Mouse (Mus musculus) right cerebral cortex, postnatal 36 days (tissue): ENCODE measurements around the gene Mfap2.

Source experiments
- DNase-seq, 2 experiments: peaks; one replicate each; pipeline ENCODE4 v3.0.0; 2022; ENCODE audit warnings: low spot score in 2 of 2, mixed read lengths in 1 of 2

Gene Mfap2

DNA sequence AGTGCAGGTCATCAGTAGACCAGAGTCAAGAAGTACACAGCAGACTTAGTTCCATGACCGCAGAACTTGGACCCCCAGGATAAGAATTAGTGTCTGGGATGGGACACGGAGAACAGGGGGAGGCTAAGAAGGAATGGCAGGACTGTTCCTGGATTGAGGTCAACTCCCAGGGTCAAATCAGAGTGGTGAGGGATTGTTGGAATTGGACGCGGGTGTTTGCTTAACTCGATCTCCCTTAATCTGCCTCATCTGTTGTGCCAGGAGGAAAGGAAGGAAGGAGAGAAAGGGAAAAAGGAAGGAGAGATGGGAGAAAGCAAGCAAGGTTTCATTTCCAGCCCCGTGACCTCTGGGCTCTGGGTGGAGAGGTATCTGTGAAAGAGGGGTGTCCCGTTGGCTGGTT, at the start of gene Mfap2:
Gene Mfap2, plus strand, starts transcription at position 301 of the 400 bp plus-strand sequence.
- no peak for DNase-seq

DNA sequence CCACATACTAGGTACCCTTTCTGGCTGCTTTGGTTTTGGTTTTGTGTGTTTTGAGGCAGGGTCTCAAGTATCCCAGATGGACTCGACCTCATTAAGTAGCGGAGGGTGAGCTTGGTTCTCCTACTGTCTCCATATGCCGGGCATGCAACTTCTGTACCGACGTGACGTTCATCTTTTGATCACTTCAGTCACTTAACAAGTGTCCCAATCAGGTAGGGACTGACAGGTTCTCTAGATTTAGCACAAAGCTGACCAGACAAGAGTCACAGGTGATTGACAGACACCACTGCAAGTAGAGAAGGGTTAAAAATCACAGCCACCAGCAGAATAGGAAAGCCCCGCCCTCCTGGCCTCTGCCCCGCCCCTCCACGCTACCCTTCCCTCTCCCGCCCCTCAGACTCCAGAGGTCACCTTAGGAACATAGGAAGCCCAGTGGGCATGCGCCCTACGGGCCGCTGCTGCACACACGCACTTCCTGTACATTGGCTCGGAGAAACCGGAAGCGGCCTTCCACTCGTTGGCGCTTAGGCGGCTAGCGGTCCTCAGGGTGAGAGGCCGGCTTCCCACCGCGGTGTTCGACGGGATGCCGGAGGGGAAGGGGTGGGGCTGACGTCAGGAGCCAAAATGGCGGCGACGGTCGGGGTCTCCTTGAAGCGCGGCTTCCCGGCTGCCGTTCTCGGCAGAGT, 49.3 kb upstream of the Mfap2 start, which contains the start of gene Sdhb:
Gene Sdhb, plus strand, starts transcription at position 423 of the 686 bp plus-strand sequence.
- peak; percentile 96 to 98 for DNase-seq

DNA sequence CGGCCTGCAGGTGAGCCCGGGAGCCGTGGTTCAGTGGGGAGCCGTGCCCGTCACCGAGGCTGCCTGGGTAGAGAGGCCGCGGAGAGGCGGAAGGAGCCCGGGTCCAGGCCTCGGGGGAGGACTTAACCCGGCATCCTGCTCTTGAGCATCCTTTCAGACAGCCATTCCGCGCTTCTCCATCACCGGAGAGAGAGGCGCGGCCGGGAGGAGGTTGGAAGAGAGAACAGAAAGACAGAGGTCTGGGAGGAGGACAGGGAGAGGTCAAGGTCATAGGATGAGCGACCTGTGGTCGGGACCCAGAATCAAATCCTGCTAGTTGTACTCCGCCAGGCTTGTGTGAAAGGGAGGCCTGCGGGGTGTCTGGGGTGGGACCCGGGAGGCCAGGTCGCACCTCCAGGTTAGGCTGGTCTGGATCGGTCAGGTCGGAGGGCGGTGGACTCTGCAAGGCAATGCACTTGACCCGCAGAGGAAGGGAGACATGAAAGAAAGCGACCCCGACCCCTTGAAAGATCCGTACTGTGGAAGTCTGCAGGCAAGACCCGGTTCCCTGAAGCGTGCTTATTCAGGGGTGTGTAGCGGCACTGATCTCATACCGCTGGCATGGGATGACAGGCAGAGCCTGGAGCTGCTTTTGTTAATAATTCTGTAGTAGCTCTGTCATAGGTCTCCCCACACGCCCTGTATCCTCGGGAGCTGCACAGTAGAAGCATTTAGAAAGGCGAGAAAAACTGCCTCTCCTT, 48.6 kb upstream of the Mfap2 start:
- no peak for DNase-seq

DNA sequence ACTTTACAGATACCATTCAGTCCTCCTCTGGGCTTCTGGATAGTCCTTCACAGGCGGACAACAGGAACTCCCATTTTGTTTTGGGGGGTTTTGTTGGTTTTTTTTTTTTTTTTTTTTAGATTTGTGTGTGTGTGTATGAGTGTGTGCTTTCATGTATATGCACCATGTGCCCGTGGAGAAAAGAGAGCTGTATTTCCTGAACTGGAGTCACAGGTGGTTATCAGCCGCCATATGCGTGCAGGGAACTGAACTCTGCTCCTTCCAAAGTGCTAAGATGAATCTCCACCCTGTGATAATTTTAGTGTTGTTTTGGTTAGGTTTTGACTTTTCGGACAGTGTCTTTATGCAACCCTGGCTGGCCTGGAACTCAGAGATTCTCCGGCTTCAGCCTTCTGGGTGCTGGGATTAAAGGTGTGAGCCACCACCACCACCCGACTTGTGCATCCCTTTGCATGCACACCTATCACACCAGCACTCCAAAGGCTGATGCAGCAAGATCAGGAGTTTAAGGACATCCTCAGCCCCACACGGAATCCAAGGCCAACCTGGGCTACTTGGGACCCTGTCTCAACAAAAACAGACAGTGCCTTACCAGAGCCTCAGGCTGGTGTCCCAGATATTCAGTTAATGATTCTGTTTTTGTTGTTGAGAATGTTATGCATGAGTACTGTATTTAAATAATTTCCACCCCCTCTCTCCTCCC, 47.9 kb upstream of the Mfap2 start:
- DNase-seq, result no peak

DNA sequence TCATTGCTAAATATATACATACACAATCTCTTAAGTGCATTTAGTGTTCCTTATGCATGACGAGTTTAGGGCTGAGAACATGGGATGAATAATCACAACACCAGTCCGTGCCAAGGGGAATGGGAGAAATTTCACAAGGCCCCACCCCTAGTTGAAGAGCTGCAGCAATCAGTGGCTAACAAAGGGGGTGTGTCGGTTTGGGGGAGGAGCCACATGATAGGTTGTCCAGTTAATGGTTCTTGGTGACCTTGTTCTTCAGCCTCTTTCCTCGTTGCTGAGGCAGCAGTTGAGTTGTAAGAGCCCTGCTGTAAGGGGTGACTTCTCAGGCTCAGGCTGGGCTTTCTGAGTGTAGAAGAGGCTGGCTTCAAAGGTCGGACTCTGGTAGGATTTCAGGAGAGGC, 47.3 kb upstream of the Mfap2 start:
- no peak for DNase-seq

DNA sequence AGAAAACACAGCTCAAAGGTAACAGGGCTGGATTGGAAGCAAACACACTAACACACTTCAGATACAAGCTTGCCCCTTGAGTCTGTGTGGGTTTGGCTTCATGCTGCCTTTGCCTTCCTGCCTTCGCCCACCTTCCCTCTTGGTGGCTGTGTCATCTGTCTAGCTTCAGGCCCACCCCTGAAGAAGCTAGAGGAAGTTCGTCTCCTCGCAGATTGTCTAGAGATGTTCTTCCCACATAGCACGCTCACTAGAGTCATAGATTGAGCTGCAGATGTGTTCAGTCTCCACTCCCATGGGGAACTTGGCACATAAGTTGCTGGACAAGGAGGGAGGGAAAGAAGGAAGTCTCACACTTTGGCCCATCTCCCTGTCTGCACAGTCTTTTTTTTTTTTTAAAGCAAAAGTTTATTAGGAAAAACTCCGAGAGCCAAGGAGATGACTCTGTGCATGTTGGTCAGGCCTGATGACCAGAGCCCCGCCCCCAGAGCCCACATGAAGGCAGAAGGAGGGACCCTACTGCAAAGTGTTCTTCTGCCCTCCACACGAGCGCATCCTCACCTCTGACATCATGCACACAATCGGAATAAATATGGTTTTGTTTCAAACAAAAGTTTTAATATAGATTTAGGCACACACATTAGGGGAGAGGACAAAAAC, 46.1 kb upstream of the Mfap2 start:
- no peak for DNase-seq

DNA sequence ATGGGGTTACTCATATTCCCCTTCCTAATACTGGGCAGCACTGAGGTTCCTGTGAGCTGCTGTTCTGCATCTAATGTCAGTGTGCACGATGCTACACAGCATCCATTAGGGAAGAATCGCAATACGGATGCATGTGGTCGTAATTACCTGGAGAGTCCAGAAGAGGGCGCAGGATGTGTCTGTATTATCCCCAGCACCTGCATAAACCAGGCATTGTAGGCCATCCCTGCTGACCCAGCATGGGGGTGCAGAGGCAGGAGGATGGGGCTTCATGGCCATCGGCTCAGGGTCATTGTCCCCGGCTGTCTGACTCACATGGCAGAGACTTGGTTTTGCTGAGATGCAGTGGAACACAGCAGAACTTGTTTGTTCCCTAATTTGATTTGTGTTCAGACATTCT, 45.6 kb upstream of the Mfap2 start:
- DNase-seq, result peak; percentile 70 to 73

DNA sequence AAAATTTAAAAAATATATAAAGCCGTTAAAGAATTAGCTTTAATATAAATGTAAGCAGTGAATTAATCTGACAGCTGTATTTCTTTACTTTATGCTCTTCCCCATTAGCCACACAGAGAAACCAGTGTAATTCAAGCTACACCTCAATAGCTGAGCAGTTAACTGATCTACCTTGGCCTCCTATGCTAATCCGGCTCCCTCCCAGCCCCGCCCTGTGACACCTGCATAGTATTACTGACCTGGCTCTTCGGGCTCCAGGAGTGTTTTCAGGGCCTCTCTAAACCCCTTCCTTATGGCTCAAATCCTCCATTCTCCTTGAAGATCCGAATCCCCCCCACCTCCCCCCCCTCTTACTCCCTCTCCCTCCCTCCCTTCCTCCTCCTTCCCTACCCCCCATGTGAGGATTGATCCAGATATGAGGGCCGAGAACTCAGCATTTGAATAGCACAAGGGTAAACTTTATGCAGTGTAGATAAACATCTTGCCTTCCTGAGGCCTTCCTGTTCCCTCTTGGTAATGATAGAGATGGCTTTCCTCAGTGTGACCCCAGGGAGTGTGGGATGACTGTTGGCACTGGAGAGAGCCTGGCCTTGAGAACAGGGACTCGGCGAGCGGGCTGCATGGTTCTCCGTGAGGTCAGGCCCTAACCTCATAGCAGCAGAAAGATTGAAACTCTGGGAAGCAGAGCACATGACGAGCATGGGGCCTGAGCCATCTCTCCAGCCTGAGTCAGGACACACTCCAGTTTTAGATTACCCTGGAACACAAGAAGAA, 42.6 kb upstream of the Mfap2 start:
- DNase-seq, result no peak

DNA sequence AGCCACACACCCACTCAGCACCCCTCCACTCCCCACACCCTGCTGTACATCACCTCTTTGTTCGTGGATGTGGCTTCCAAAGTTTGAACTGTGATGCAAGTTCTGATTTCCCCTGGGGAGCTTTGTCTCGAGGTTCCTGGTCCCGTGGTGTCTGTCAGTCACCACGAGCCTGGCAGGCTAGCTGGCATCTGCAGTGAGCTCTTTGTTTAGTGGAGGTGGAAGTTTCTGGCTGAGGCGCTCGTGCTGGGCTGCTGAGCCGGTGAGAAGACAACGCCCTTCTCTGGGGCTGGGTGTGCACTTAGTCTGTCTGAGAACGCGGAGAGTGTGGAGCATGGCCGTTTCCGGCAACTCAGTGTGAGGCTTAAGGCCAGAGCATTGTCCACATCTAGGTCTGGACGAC, 38.5 kb upstream of the Mfap2 start:
- DNase-seq, result no peak

DNA sequence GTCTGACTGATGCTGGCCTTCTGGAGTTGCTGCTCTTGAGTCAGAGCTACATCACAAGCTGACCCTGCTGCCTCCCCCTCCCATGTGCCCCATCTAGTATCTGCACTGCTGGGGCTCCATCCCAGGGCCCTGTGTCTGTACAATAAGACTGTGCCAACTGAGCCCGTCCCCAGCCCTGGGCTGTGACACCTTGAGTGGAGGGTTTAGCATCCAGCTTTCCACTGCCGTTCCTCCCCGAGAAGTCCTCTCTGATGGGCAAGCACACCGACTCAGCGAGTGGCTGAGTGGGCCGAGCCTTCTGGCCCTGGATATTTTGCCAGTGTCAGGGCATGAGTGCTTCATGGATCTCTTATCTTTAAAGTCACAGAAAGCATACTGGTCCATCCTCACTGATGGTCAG, 35.8 kb upstream of the Mfap2 start:
- DNase-seq, result no peak

DNA sequence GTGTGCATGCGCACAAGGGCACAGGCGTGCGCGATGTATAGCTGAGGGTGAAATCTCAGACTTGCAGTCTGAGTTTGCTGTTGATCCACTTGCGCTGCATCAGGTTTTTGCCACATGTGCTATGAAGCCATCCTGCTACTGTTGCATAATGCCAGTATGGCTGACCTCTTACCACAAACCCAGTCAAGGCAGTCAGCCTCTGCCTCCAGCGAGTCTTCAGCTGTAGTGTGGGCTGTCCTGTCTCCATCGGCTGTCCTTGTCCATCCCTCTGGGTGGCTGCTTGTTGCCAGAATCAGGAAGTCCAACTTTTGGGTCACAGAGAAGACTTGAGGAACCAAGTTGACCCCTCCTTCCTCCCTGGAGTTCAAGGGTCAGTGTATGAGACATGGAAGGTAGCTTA, 34.9 kb upstream of the Mfap2 start:
- DNase-seq, result no peak

DNA sequence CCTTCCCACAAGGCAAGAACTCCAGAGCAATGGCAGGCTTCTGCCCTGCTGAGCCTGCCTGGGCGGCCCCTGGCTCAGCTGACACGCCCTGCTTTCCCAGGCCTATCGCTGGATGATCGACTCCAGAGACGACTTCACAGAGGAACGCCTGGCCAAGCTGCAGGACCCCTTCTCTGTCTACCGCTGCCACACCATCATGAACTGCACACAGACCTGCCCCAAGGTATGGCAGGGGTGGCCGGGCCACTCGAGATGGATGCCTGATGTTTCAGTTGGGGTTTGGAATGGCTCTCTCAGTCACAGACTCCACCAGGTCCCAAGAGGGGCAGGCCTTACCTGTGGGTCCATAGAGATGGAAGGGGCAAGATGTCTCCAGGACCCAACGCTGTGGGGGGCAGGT, 32.9 kb upstream of the Mfap2 start:
- DNase-seq, result no peak

DNA sequence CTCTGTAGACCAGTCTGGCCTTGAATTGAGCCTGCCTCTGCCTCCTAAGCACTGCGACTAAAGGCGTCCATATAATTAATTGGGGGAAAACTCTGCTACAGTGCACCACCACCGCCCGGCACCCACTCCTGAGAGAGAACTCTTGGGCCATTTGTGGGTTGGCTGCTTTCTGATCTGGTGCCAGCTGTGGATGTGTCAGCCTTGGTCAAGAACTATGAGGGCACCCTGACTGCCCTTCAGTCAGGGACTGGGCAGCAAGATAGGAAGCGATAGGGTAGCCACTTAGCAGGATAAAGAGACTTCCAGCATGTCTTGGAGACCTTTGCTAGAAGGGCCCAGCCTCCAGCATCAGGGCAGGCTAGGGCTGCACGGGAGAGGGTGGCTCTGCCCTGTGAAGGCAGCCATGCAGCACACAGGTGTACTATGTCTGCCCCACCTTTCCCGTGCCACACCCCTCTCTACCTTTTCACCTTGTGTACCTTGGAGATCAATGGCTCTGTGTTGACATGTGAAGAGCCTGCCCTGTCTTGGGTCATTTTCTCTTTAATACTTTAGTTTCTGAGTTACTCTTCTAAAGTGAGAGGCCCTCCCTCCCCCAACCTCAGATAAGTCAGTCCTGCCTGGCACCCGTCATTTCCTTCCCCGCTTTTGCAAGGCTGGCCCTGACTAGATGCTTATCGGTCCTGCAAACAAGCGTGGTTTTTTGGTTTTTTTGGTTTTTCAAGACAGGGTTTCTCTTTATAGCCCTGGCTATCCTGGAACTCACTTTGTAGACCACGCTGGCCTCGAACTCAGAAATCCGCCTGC, 32.1 kb upstream of the Mfap2 start:
- no peak for DNase-seq

DNA sequence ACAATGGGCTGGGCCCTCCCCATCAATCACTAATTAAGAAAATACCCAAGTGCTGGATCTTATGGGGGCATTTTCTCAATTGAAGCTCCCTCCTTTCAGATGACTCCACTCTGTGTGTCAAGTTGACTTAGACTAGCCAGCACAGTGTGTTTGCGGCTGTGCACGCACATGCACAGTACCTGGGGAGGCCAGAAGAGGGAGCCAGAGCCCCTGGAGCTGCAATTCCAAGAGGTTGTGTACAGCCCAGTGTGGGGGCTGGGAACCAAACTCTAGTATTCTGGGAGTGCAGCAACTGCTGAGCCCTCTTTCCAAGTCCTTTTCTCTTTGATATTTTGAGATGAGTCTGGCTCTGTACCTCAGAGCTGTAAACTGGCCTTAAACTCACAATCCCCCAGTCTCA, 28.6 kb upstream of the Mfap2 start:
- no peak for DNase-seq

DNA sequence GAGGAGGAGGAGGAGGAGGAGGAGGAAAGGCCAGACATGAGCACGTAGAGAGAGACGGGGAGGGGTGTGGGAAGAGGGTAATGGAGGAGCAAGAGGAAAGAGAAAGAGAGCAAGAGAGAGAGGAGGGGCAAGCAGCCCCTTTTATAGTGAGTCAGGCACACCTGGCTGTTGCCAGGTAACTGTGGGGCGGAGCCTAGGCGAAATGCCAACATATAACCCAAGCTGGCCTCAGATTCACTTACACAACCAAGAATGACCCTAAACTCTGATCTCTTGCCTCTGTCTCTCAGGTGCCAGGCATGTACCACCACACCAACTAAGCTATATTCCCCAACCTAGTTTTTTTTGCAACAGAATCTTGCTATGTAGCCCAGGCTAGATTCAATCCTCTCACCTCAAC, 27.4 kb upstream of the Mfap2 start:
- DNase-seq, result no peak

DNA sequence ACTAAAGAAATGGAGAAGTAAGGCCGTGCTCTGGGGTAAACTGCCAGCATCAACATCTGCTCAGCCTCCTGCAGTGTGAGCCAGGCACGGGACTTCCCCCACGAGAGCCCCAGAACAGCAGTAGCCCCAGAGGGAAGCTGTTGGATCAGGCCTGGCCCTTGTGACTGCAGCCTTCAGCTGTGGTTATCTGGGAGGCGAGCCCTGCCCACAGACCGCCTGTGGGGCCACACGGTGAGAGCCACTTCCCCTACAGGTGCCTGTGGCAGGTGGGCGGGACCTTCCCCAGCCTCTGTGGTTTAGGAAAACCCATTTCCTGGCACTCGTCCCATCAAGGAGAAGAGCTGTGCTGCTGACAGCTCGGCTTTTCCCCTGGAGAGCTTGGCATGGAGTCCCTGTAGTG, 26.8 kb upstream of the Mfap2 start:
- peak in 1 of 2 experiments; percentile 53 for DNase-seq

DNA sequence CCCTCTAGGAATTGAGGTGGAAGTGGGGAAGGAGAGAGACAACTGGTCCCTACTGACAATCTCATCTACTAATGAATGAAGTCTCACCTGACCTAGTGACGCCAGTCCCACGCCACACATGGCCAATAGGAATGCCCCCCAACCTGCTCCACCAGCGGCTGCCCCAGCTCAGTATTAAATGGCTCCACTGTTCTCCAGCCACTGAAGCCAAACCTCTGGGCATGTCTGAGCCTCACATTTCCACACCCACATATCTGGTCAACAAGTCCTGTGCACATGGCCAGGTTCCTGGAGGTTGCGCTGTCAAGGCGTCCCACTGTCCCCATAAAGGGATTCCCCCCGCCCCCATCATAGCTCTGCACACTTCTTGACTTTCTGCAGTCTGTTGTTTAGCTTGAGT, 25.7 kb upstream of the Mfap2 start:
- DNase-seq, result no peak

DNA sequence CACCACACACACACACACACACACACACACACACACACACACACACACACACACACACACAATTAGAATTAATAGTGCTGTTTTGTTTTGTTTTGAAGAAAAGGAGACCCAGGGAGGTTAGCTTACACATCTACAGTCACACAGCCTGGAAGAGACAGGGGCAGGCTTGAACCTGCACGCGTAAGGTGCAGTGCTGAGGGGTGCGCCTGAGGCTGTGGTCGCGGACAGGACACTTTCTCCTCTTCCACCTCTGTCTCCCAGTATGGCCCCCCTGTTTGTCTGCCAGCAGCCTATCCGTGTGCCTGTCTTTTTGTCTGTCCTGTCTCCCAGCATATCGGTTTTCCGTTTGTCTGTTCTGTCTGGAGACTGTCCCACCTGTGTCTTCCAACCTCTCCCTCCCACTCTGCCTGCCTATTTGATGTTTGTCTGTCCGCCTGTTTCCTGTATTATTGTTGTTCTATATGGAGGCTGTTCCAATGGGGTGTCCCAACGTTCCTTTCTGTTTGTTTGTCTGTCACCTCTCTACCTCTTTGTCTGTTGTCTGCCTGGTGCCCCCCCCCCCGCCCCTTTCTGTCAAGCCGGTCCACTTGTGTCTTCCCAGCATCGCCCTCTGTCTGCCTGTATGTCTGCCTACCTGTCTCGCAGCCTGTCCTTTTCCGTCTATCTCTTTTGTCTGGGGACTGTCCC, 24.1 kb upstream of the Mfap2 start:
- DNase-seq, result no peak

DNA sequence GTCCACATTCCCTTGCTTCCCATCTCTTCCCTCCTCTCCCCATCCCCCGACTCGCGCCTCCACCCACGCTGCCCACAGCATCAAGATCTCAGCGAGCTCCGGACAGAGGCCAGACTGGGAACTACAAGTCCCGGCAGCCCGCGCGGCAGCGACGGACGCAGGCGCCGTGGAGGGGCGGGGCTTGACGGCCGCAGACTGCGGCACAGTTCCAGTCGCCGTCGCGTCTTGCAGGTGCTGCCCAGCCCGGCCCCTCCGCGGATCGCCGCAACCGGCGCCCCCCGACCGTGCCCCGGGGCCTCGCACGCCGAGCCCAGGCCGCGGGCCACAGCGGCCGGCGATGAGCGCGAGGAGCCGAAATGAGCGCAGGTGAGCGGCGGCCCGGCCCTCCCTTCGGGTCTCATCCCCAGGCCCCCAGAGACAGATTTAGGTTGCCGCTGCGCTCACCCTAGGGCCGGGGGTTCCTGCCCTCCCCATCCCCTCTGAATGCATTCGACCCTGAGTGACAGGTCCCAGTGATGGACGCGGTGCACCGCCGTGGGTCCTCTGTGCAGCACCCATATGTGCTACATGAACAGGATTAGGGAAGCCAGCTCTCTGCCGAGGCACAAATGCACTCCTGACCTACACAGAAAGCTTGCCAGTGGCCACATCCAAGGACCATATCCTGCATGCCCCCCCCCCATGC, 23.4 kb upstream of the Mfap2 start, which contains the start of gene Atp13a2:
Gene Atp13a2, plus strand, starts transcription at position 163 of the 685 bp plus-strand sequence.
- peak; percentile 90 for DNase-seq
